Mouse (Mus musculus): Measurements from ENCODE around the gene Zmiz1.

The Zmiz1 gene

GRCm38 (mm10) chr14:25472096-25472861, 13.3 kb downstream of the Zmiz1 start:
- no peak for DNase-seq (ENCODE audit: low read depth, low spot score)

GRCm38 (mm10) chr14:25472981-25473649, 14.1 kb downstream of the Zmiz1 start:
- DNase-seq (ENCODE audit: low read depth, low spot score) = peak; percentile 58

GRCm38 (mm10) chr14:25474017-25474416, 15.0 kb downstream of the Zmiz1 start:
- no peak for DNase-seq (ENCODE audit: low read depth, low spot score)

GRCm38 (mm10) chr14:25474732-25475131, 15.7 kb downstream of the Zmiz1 start:
- no peak for DNase-seq (ENCODE audit: low read depth, low spot score)

GRCm38 (mm10) chr14:25476048-25476447, 17.1 kb downstream of the Zmiz1 start:
- DNase-seq (ENCODE audit: low read depth, low spot score) = no peak

- peak; percentile 80 for DNase-seq (ENCODE audit: low read depth, low spot score)
Measured at GRCm38 (mm10) chr14:25476453-25476852, 17.5 kb downstream of the Zmiz1 start.

GRCm38 (mm10) chr14:25477268-25477667, 18.3 kb downstream of the Zmiz1 start:
- DNase-seq (ENCODE audit: low read depth, low spot score) = no peak

GRCm38 (mm10) chr14:25478257-25478656, 19.3 kb downstream of the Zmiz1 start:
- no peak for DNase-seq (ENCODE audit: low read depth, low spot score)

- peak; percentile 91 for DNase-seq (ENCODE audit: low read depth, low spot score)
Measured at GRCm38 (mm10) chr14:25478755-25479154, 19.8 kb downstream of the Zmiz1 start.

GRCm38 (mm10) chr14:25479841-25480252, 20.9 kb downstream of the Zmiz1 start:
- peak; percentile 56 for DNase-seq (ENCODE audit: low read depth, low spot score)

- no peak for DNase-seq (ENCODE audit: low read depth, low spot score)
Measured at GRCm38 (mm10) chr14:25480443-25480842, 21.5 kb downstream of the Zmiz1 start.

- DNase-seq (ENCODE audit: low read depth, low spot score) = peak; percentile 70
Measured at GRCm38 (mm10) chr14:25480916-25481666, 22.1 kb downstream of the Zmiz1 start.

GRCm38 (mm10) chr14:25481667-25482331, 22.8 kb downstream of the Zmiz1 start:
- no peak for DNase-seq (ENCODE audit: low read depth, low spot score)

GRCm38 (mm10) chr14:25482404-25482803, 23.4 kb downstream of the Zmiz1 start:
- no peak for DNase-seq (ENCODE audit: low read depth, low spot score)

- DNase-seq (ENCODE audit: low read depth, low spot score) = no peak
Measured at GRCm38 (mm10) chr14:25483285-25483684, 24.3 kb downstream of the Zmiz1 start.

- DNase-seq (ENCODE audit: low read depth, low spot score) = no peak
Measured at GRCm38 (mm10) chr14:25484049-25484448, 25.1 kb downstream of the Zmiz1 start.

- no peak for DNase-seq (ENCODE audit: low read depth, low spot score)
Measured at GRCm38 (mm10) chr14:25486220-25486619, 27.2 kb downstream of the Zmiz1 start.

- DNase-seq (ENCODE audit: low read depth, low spot score) = no peak
Measured at GRCm38 (mm10) chr14:25486742-25487469, 27.9 kb downstream of the Zmiz1 start.

- DNase-seq (ENCODE audit: low read depth, low spot score) = peak; percentile 69
Measured at GRCm38 (mm10) chr14:25487470-25487955, 28.5 kb downstream of the Zmiz1 start.

- DNase-seq (ENCODE audit: low read depth, low spot score) = peak; percentile 95
Measured at GRCm38 (mm10) chr14:25488097-25488613, 29.2 kb downstream of the Zmiz1 start.
